Mouse (Mus musculus): Measurements from ENCODE around the gene Fscn3.

Gene Fscn3

DNA sequence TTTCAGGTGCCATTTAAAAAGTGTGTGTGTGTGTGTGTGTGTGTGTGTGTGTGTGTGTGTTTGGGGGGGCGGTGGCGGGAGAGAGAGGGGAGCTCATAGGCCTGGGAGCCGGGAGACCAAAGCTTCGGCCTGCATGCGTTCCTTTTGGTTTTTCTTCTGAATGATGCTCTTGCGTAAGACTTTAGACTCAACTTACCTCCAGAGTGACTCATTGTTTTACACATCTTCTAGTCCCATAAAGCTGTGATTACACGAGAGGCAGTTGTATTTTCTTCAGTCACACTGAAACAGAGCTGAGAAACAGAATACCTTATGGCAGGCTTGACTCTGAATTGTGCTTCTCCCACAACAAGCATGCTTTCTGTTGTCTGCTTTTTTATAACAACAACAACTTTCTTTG lies 59.3 kb downstream of the Fscn3 start:
- no peak for DNase-seq (ENCODE audit: low spot score)

Data from urinary bladder, postnatal 14 days (tissue).